In the genomic region with DNA sequence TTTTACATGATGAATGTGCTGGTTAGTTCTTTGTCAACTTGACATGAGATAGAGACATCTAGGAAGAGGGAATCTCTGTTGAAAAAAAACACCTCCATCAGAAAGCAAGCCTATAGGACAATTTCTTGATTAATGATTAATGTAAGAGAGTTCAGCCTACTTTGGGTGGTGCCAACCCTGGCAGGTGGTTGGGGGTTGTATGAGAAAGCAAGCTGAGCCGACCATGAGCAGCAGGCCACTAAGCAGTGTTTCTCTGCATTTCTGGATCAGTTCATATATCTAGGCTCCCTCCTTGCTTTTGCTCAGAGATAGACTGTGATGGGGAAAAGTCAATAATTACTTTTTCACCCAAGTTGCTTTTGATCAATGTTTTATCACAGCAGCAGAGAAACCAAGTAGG, we compare ENCODE assay signal across 21 mouse cellular contexts. TPM values are rescaled to one million over a fixed set of nuclear protein-coding genes. Genes with fewer than 3 reads are reported as not detected.
DNase-seq lines count a peak whose midpoint lies in the region; ATAC-seq and TF ChIP-seq lines count a peak whose summit lies in the region.
"Had no signal": no experiment of that assay in that cellular context is flagged by ENCODE, and none has a peak within 500 bp of the region (broad histone marks: within the 10 kb centered on the region; RNA-seq: fewer than 3 reads in every experiment).

No protein-coding gene starts in this region.

- WGBS in kidney, embryonic 15.5 days, result 64% methylated on average over 1 of the region's 1 CpGs
- WGBS in kidney, adult 2 months, result 33% methylated on average over 1 of the region's 1 CpGs
- WGBS in stomach, embryonic 14.5 days, result 42% methylated on average over 1 of the region's 1 CpGs
- 36% methylated on average over 1 of the region's 1 CpGs for WGBS in stomach, postnatal 0 days
- WGBS in stomach, embryonic 15.5 days, result 54% methylated on average over 1 of the region's 1 CpGs
- 71% methylated on average over 1 of the region's 1 CpGs for WGBS in midbrain, embryonic 14.5 days

- no peak for DNase-seq in kidney, adult 2 months
- no peak for DNase-seq in stomach, postnatal 0 days (ENCODE audit: low spot score)
- DNase-seq in heart, adult 8-10 months (ENCODE audit: low spot score), result no peak
- DNase-seq in midbrain, embryonic 14.5 days, result no peak
- DNase-seq: adrenal gland, postnatal 10 days; B cell, adult 2 months; cerebellum, adult 11-12 months; cerebellum, adult 9-10 months; cerebellum, postnatal 25 days; gastrocnemius, postnatal 36 days; heart, adult 11 months; heart, postnatal 10 days; heart, postnatal 4 days had no signal

- no peak overlapping the region for H3K9ac ChIP-seq in kidney, embryonic 15.5 days
- H3K9ac ChIP-seq in stomach, embryonic 14.5 days (replicated peaks; ENCODE audit: low read depth, low read length), result no peak overlapping the region
- H3K9ac ChIP-seq in stomach, postnatal 0 days (ENCODE audit: low read length), result no peak overlapping the region
- H3K9ac ChIP-seq in stomach, embryonic 15.5 days, result no peak overlapping the region
- no peak overlapping the region for H3K9ac ChIP-seq in midbrain, embryonic 14.5 days (replicated peaks; ENCODE audit: low read length)
- H3K9ac ChIP-seq: embryonic facial prominence, embryonic 12.5 days; forebrain, embryonic 15.5 days; hindbrain, embryonic 12.5 days had no signal

- no peak for ATAC-seq in kidney, embryonic 15.5 days (replicated peaks; ENCODE audit: low FRiP score)
- ATAC-seq in stomach, embryonic 14.5 days (ENCODE audit: insufficient number of reproducible peaks, insufficient read depth, low FRiP score, low read depth), result peak; percentile 75; the same call in 1 of the 2 replicates
- no peak for ATAC-seq in stomach, postnatal 0 days (ENCODE audit: low FRiP score, low TSS enrichment)
- ATAC-seq in stomach, embryonic 15.5 days (ENCODE audit: insufficient read depth, low FRiP score, low read depth), result peak; percentile 71; the same call in 1 of the 2 replicates
- no peak for ATAC-seq in midbrain, embryonic 14.5 days (ENCODE audit: low FRiP score, low TSS enrichment)
- ATAC-seq: forebrain, embryonic 15.5 days had no signal

- no peak overlapping the region for H3K4me2 ChIP-seq in kidney, embryonic 15.5 days
- no peak overlapping the region for H3K4me2 ChIP-seq in stomach, embryonic 14.5 days (replicated peaks; ENCODE audit: low read depth, low read length)
- H3K4me2 ChIP-seq in stomach, postnatal 0 days (replicated peaks; ENCODE audit: low read depth), result no peak overlapping the region
- H3K4me2 ChIP-seq in stomach, embryonic 15.5 days, result no peak overlapping the region
- H3K4me2 ChIP-seq in midbrain, embryonic 14.5 days (ENCODE audit: low read length), result no peak overlapping the region
- H3K4me2 ChIP-seq: embryonic facial prominence, embryonic 12.5 days; forebrain, embryonic 15.5 days; hindbrain, embryonic 12.5 days had no signal

- H3K36me3 ChIP-seq in kidney, embryonic 15.5 days, result no peaks in the 10 kb centered on the region
- H3K36me3 ChIP-seq in kidney, adult 2 months (ENCODE audit: control insufficient read depth, insufficient read depth, low read length), result no peaks in the 10 kb centered on the region
- H3K36me3 ChIP-seq in stomach, embryonic 14.5 days (ENCODE audit: control insufficient read depth, insufficient read depth, low read length), result no peaks in the 10 kb centered on the region
- no peaks in the 10 kb centered on the region for H3K36me3 ChIP-seq in stomach, postnatal 0 days (ENCODE audit: control insufficient read depth, insufficient read depth, low read length)
- H3K36me3 ChIP-seq in stomach, embryonic 15.5 days, result no peaks in the 10 kb centered on the region
- H3K36me3 ChIP-seq in midbrain, embryonic 14.5 days (ENCODE audit: control insufficient read depth, insufficient read depth, low read length), result no peaks in the 10 kb centered on the region
- H3K36me3 ChIP-seq: embryonic facial prominence, embryonic 12.5 days; forebrain, embryonic 15.5 days; heart, embryonic 10.5 days; hindbrain, embryonic 12.5 days had no signal

- no peak overlapping the region for H3K4me3 ChIP-seq in kidney, embryonic 15.5 days (replicated peaks)
- no peak overlapping the region for H3K4me3 ChIP-seq in kidney, adult 2 months (ENCODE audit: insufficient read depth, low read depth, low read length)
- H3K4me3 ChIP-seq in stomach, embryonic 14.5 days (ENCODE audit: low read depth, low read length), result no peak overlapping the region
- no peak overlapping the region for H3K4me3 ChIP-seq in stomach, postnatal 0 days (ENCODE audit: low read depth, low read length)
- H3K4me3 ChIP-seq in stomach, embryonic 15.5 days (replicated peaks), result no peak overlapping the region
- H3K4me3 ChIP-seq in midbrain, embryonic 14.5 days (replicated peaks; ENCODE audit: low read depth, low read length), result no peak overlapping the region
- H3K4me3 ChIP-seq: embryonic facial prominence, embryonic 12.5 days; forebrain, embryonic 15.5 days; heart, embryonic 10.5 days; hindbrain, embryonic 12.5 days had no signal

- no peaks in the 10 kb centered on the region for H3K4me1 ChIP-seq in kidney, embryonic 15.5 days
- H3K4me1 ChIP-seq in kidney, adult 2 months (ENCODE audit: control insufficient read depth, insufficient read depth, low read length), result peaks cover 7% of the 10 kb centered on the region; the same call in 1 of the 2 replicates
- no peaks in the 10 kb centered on the region for H3K4me1 ChIP-seq in stomach, embryonic 14.5 days (ENCODE audit: control insufficient read depth, insufficient read depth, low read length)
- H3K4me1 ChIP-seq in stomach, postnatal 0 days (replicated peaks; ENCODE audit: control insufficient read depth, insufficient read depth), result no peaks in the 10 kb centered on the region
- H3K4me1 ChIP-seq in stomach, embryonic 15.5 days, result no peaks in the 10 kb centered on the region
- H3K4me1 ChIP-seq in midbrain, embryonic 14.5 days (ENCODE audit: control insufficient read depth, insufficient read depth, low read length), result no peaks in the 10 kb centered on the region
- H3K4me1 ChIP-seq: embryonic facial prominence, embryonic 12.5 days; forebrain, embryonic 15.5 days; heart, embryonic 10.5 days; hindbrain, embryonic 12.5 days had no signal

- no peaks in the 10 kb centered on the region for H3K9me3 ChIP-seq in kidney, embryonic 15.5 days (replicated peaks)
- no peaks in the 10 kb centered on the region for H3K9me3 ChIP-seq in stomach, embryonic 14.5 days (ENCODE audit: control insufficient read depth, low read depth, low read length)
- H3K9me3 ChIP-seq in stomach, postnatal 0 days (ENCODE audit: control insufficient read depth, low read length), result no peaks in the 10 kb centered on the region
- no peaks in the 10 kb centered on the region for H3K9me3 ChIP-seq in stomach, embryonic 15.5 days
- H3K9me3 ChIP-seq in midbrain, embryonic 14.5 days (ENCODE audit: control insufficient read depth, low read length), result no peaks in the 10 kb centered on the region
- H3K9me3 ChIP-seq: embryonic facial prominence, embryonic 12.5 days; forebrain, embryonic 15.5 days; heart, embryonic 10.5 days; hindbrain, embryonic 12.5 days had no signal

- TF ChIP-seq POLR2A in kidney, adult 2 months (IDR thresholded peaks at IDR 0.05; ENCODE audit: low read depth, low read length), result no peak

- no peak for TF ChIP-seq EP300 in stomach, postnatal 0 days (optimal IDR thresholded peaks at IDR 0.05)

- H3K27me3 ChIP-seq in kidney, embryonic 15.5 days, result no peaks in the 10 kb centered on the region
- H3K27me3 ChIP-seq in kidney, adult 2 months (replicated peaks; ENCODE audit: control insufficient read depth, insufficient read depth, low read length), result no peaks in the 10 kb centered on the region
- no peaks in the 10 kb centered on the region for H3K27me3 ChIP-seq in stomach, embryonic 14.5 days (ENCODE audit: control insufficient read depth, insufficient read depth, low read length)
- no peaks in the 10 kb centered on the region for H3K27me3 ChIP-seq in stomach, postnatal 0 days (ENCODE audit: control insufficient read depth, insufficient read depth, low read length)
- H3K27me3 ChIP-seq in stomach, embryonic 15.5 days (replicated peaks), result no peaks in the 10 kb centered on the region
- H3K27me3 ChIP-seq in midbrain, embryonic 14.5 days (ENCODE audit: control insufficient read depth, insufficient read depth, low read length), result no peaks in the 10 kb centered on the region
- H3K27me3 ChIP-seq: embryonic facial prominence, embryonic 12.5 days; forebrain, embryonic 15.5 days; hindbrain, embryonic 12.5 days had no signal

- peak overlapping the region; percentile 37; the same call in 1 of the 2 replicates for H3K27ac ChIP-seq in kidney, embryonic 15.5 days
- H3K27ac ChIP-seq in kidney, adult 2 months (ENCODE audit: insufficient read depth, low read depth, low read length), result no peak overlapping the region
- no peak overlapping the region for H3K27ac ChIP-seq in stomach, embryonic 14.5 days (ENCODE audit: low read length)
- no peak overlapping the region for H3K27ac ChIP-seq in stomach, postnatal 0 days (replicated peaks)
- no peak overlapping the region for H3K27ac ChIP-seq in stomach, embryonic 15.5 days
- no peak overlapping the region for H3K27ac ChIP-seq in midbrain, embryonic 14.5 days (replicated peaks; ENCODE audit: low read depth, low read length)
- H3K27ac ChIP-seq: embryonic facial prominence, embryonic 12.5 days; forebrain, embryonic 15.5 days; heart, embryonic 10.5 days; hindbrain, embryonic 12.5 days had no signal

- no peak for TF ChIP-seq CTCF in kidney, adult 2 months (conservative IDR thresholded peaks at IDR 0.05; ENCODE audit: insufficient read depth, insufficient read length, low read depth, low read length)
- TF ChIP-seq CTCF in stomach, postnatal 0 days (IDR thresholded peaks at IDR 0.05; ENCODE audit: low read depth), result no peak

RNA-seq across cellular contexts. Expression of gene Clec2d, which starts 23.9 kb away (rescaled TPM):
- polyA plus RNA-seq in kidney, embryonic 15.5 days (2015; fragmentation: Nextera tagmentation; extraction: Ambion mirVana), result 0.51 and 1.1 TPM in 2 replicates
- polyA plus RNA-seq in kidney, adult 2 months (2012; rRNA removed), result 42.9 and 67.0 TPM in 2 replicates
- polyA plus RNA-seq in stomach, embryonic 14.5 days (2014; fragmentation: Nextera tagmentation; extraction: Ambion mirVana), result 0.56 and 0.68 TPM in 2 replicates
- polyA plus RNA-seq in stomach, postnatal 0 days (2015; fragmentation: Nextera tagmentation; extraction: Ambion mirVana), result 0.42 and 0.87 TPM in 2 replicates
- 0.85 and 1.1 TPM in 2 replicates for polyA plus RNA-seq in stomach, embryonic 15.5 days (2015; fragmentation: Nextera tagmentation; extraction: Ambion mirVana)
- total RNA-seq in heart, adult 8-10 months (2022), result 10 to 100 TPM; 28.4 to 43.3 (median 34.1) TPM
- polyA plus RNA-seq in midbrain, embryonic 14.5 days (2014; fragmentation: Nextera tagmentation; extraction: Ambion mirVana), result 0.17 TPM in 1 of 2 replicates, not detected in the other
- polyA plus RNA-seq: forebrain, embryonic 11.5 days; heart, embryonic 10.5 days; hindbrain, embryonic 12.5 days had no signal

Comparison
In these comparisons a context has a peak if more than half of its experiments do, and no peak if none do; other contexts are left out.
1. ATAC-seq: peak in stomach, embryonic 14.5 days (single experiment) and stomach, embryonic 15.5 days (single experiment); none in kidney, embryonic 15.5 days (single experiment), stomach, postnatal 0 days (single experiment) and midbrain, embryonic 14.5 days (single experiment).
2. RNA of gene Clec2d, which starts 23.9 kb away (polyA plus RNA-seq): 42.9 to 67.0 TPM in kidney, adult 2 months; 0.85 to 1.1 TPM in stomach, embryonic 15.5 days, 0.56 to 0.68 TPM in stomach, embryonic 14.5 days, 0.51 to 1.1 TPM in kidney, embryonic 15.5 days, 0.42 to 0.87 TPM in stomach, postnatal 0 days and 0.17 TPM in midbrain, embryonic 14.5 days; every median in the first group is over 10 times any median in the second.